Mouse (Mus musculus): ENCODE data around the gene Icam1.

- TF ChIP-seq CTCF (conservative IDR thresholded peaks at IDR 0.05; ENCODE audit: insufficient read depth, insufficient read length, low read depth, low read length) (no peak), POLR2A (IDR thresholded peaks at IDR 0.05; ENCODE audit: low read depth, low read length) (no peak)
These were observed 44.0 kb upstream of the Icam1 start for GRCm38 (mm10) chr9:20971751-20972140.

All from kidney, adult 2 months (tissue).